Mouse (Mus musculus) forebrain, embryonic 13.5 days (tissue): ENCODE results near the gene Ttc7. TPM values are rescaled to one million over a fixed set of nuclear protein-coding genes. Genes with fewer than 3 reads are reported as not detected.

Experiments used
- ATAC-seq: fragments of 200-750 bp; cut with Nextera tagmentation; 2 replicates; pipeline ENCODE4 v1.8.0; 2017
- H3K27ac ChIP-seq: fragments of 300-500 bp; sonication (generic); 2 replicates; pipeline ENCODE4 v1.5.1; 2015; ENCODE audit warnings: inconsistent platforms, mild to moderate bottlenecking, moderate library complexity
- H3K27me3 ChIP-seq: fragments of 300-500 bp; sonication (generic); 2 replicates; pipeline ENCODE4 v1.6.1; 2015; ENCODE audit warnings: mild to moderate bottlenecking, inconsistent platforms
- H3K36me3 ChIP-seq: fragments of 300-500 bp; sonication (generic); 2 replicates; pipeline ENCODE4 v1.6.1; 2015; ENCODE audit warnings: mild to moderate bottlenecking, inconsistent platforms; ENCODE audit not compliant: poor library complexity, severe bottlenecking
- H3K4me1 ChIP-seq: fragments of 300-500 bp; sonication (generic); 2 replicates; pipeline ENCODE4 v1.6.1; 2015; ENCODE audit warnings: inconsistent platforms
- H3K4me2 ChIP-seq: fragments of 300-500 bp; sonication (generic); 2 replicates; pipeline ENCODE4 v1.6.1; 2015; ENCODE audit warnings: inconsistent platforms, mild to moderate bottlenecking, moderate library complexity
- H3K4me3 ChIP-seq: fragments of 300-500 bp; sonication (generic); 2 replicates; pipeline ENCODE4 v1.5.1; 2015; ENCODE audit warnings: mild to moderate bottlenecking, inconsistent platforms
- H3K9ac ChIP-seq: fragments of 300-500 bp; sonication (generic); 2 replicates; pipeline ENCODE4 v1.6.1; 2015; ENCODE audit warnings: mild to moderate bottlenecking, inconsistent platforms
- H3K9me3 ChIP-seq: fragments of 300-500 bp; sonication (generic); replicated peaks from 2 replicates; pipeline ENCODE4 v1.6.1; 2016; ENCODE audit warnings: inconsistent platforms
- WGBS: fragments of 180-500 bp; shearing (Covaris S2); methylation state at CpG from one replicate; pipeline ENCODE4 v1.1.7; 2015; 5-methylcytosine and 5-hydroxymethylcytosine counted together
- polyA plus RNA-seq: library from polyadenylated mRNA; unstranded; fragments of >200 nt; fragmentation: Nextera tagmentation; extraction: Ambion mirVana; gene quantifications from 2 replicates; pipeline ENCODE4 v1.2.1, GENCODE M21; 2015

Ttc7 gene
- polyA plus RNA-seq, 1 experiment from 2014 or later, result 5.1 TPM

GRCm38 (mm10) chr17:87321673-87322072, 39.0 kb downstream of the Ttc7 start:
- WGBS, result 100% methylated on average over 1 of the region's 1 CpGs
- Histone ChIP-seq H3K4me2 (no peak overlapping the region), H3K4me3 (no peak overlapping the region), H3K27ac (no peak overlapping the region), H3K9ac (no peak overlapping the region), H3K9me3 (no peaks in the 10 kb centered on the region), H3K27me3 (no peaks in the 10 kb centered on the region), H3K4me1 (peaks cover 8% of the 10 kb centered on the region), H3K36me3 (no peaks in the 10 kb centered on the region; the same call in 1 of the 2 replicates)
- no peak for ATAC-seq

GRCm38 (mm10) chr17:87323215-87323614, 40.5 kb downstream of the Ttc7 start:
- no peaks in the 10 kb centered on the region; the same call in 1 of the 2 replicates for H3K36me3 ChIP-seq
- WGBS, result 93% methylated on average over 9 of the region's 9 CpGs
- H3K9ac ChIP-seq, result no peak overlapping the region
- H3K27ac ChIP-seq, result no peak overlapping the region
- H3K4me1 ChIP-seq, result peaks cover 19% of the 10 kb centered on the region
- H3K4me2 ChIP-seq, result no peak overlapping the region
- H3K27me3 ChIP-seq, result no peaks in the 10 kb centered on the region
- no peak for ATAC-seq
- H3K4me3 ChIP-seq, result no peak overlapping the region
- no peaks in the 10 kb centered on the region for H3K9me3 ChIP-seq

- no peaks in the 10 kb centered on the region; the same call in 1 of the 2 replicates for H3K36me3 ChIP-seq
- no peak for ATAC-seq
- H3K9me3 ChIP-seq, result no peaks in the 10 kb centered on the region
- H3K4me2 ChIP-seq, result no peak overlapping the region
- H3K27me3 ChIP-seq, result no peaks in the 10 kb centered on the region
- WGBS, result 71% methylated on average over 15 of the region's 15 CpGs
- no peak overlapping the region for H3K27ac ChIP-seq
- no peak overlapping the region for H3K9ac ChIP-seq
- H3K4me3 ChIP-seq, result no peak overlapping the region
- H3K4me1 ChIP-seq, result peaks cover 30% of the 10 kb centered on the region
These were observed 42.8 kb downstream of the Ttc7 start for GRCm38 (mm10) chr17:87325501-87325900.

GRCm38 (mm10) chr17:87326987-87327386, 44.3 kb downstream of the Ttc7 start:
- Histone ChIP-seq H3K4me3 (no peak overlapping the region), H3K27ac (peak overlapping the region; percentile 57), H3K9me3 (no peaks in the 10 kb centered on the region), H3K4me2 (0 out of 2 replicates have a peak overlapping the region, but pooled peaks have one; percentile 4), H3K27me3 (no peaks in the 10 kb centered on the region), H3K36me3 (no peaks in the 10 kb centered on the region; the same call in 1 of the 2 replicates), H3K4me1 (peaks cover 45% of the 10 kb centered on the region), H3K9ac (0 out of 2 replicates have a peak overlapping the region, but pooled peaks have one; percentile 28)
- peak; percentile 46; the same call in 1 of the 2 replicates for ATAC-seq
- WGBS, result 8% methylated on average over 6 of the region's 6 CpGs

GRCm38 (mm10) chr17:87327645-87328044, 45.0 kb downstream of the Ttc7 start:
- Histone ChIP-seq H3K27me3 (no peaks in the 10 kb centered on the region), H3K9ac (no peak overlapping the region), H3K4me1 (peaks cover 51% of the 10 kb centered on the region), H3K36me3 (no peaks in the 10 kb centered on the region), H3K4me3 (no peak overlapping the region), H3K4me2 (no peak overlapping the region), H3K27ac (peak overlapping the region; percentile 57), H3K9me3 (no peaks in the 10 kb centered on the region)
- WGBS, result 75% methylated on average over 8 of the region's 8 CpGs
- no peak for ATAC-seq

- Histone ChIP-seq H3K9me3 (no peaks in the 10 kb centered on the region), H3K36me3 (no peaks in the 10 kb centered on the region), H3K4me1 (peaks cover 52% of the 10 kb centered on the region), H3K4me2 (no peak overlapping the region), H3K9ac (no peak overlapping the region), H3K27ac (no peak overlapping the region), H3K4me3 (no peak overlapping the region), H3K27me3 (no peaks in the 10 kb centered on the region)
- WGBS, result 62% methylated on average over 7 of the region's 9 CpGs
- ATAC-seq, result no peak
These were observed 45.6 kb downstream of the Ttc7 start for GRCm38 (mm10) chr17:87328177-87328768.

- H3K4me1 ChIP-seq, result peaks cover 52% of the 10 kb centered on the region
- WGBS, result 87% methylated on average over 18 of the region's 18 CpGs
- no peak overlapping the region for H3K27ac ChIP-seq
- no peaks in the 10 kb centered on the region for H3K9me3 ChIP-seq
- ATAC-seq, result no peak
- H3K4me3 ChIP-seq, result no peak overlapping the region
- no peaks in the 10 kb centered on the region for H3K27me3 ChIP-seq
- H3K9ac ChIP-seq, result no peak overlapping the region
- no peaks in the 10 kb centered on the region for H3K36me3 ChIP-seq
- no peak overlapping the region for H3K4me2 ChIP-seq
These were observed 46.5 kb downstream of the Ttc7 start for GRCm38 (mm10) chr17:87329144-87329700.

- Histone ChIP-seq H3K36me3 (no peaks in the 10 kb centered on the region), H3K9me3 (no peaks in the 10 kb centered on the region), H3K27me3 (no peaks in the 10 kb centered on the region), H3K4me2 (peak overlapping the region; percentile 44), H3K4me1 (peaks cover 52% of the 10 kb centered on the region), H3K27ac (peak overlapping the region; percentile 81), H3K4me3 (no peak overlapping the region), H3K9ac (peak overlapping the region; percentile 17)
- WGBS, result 30% methylated on average over 22 of the region's 22 CpGs
- peak; percentile 22; the same call in 1 of the 2 replicates for ATAC-seq
These were observed 47.7 kb downstream of the Ttc7 start for GRCm38 (mm10) chr17:87330250-87330920.

- no peaks in the 10 kb centered on the region for H3K36me3 ChIP-seq
- no peaks in the 10 kb centered on the region for H3K9me3 ChIP-seq
- ATAC-seq, result peak; percentile 59
- WGBS, result 3% methylated on average over 11 of the region's 11 CpGs
- H3K4me2 ChIP-seq, result peak overlapping the region; percentile 44
- H3K4me1 ChIP-seq, result peaks cover 51% of the 10 kb centered on the region
- H3K4me3 ChIP-seq, result no peak overlapping the region
- peak overlapping the region; percentile 17; the same call in 1 of the 2 replicates for H3K9ac ChIP-seq
- H3K27me3 ChIP-seq, result no peaks in the 10 kb centered on the region
- H3K27ac ChIP-seq, result peak overlapping the region; percentile 81
These were observed 48.2 kb downstream of the Ttc7 start for GRCm38 (mm10) chr17:87330921-87331291.

- peak overlapping the region; percentile 44 for H3K4me2 ChIP-seq
- WGBS, result 41% methylated on average over 11 of the region's 11 CpGs
- no peaks in the 10 kb centered on the region for H3K9me3 ChIP-seq
- H3K36me3 ChIP-seq, result no peaks in the 10 kb centered on the region
- H3K4me3 ChIP-seq, result no peak overlapping the region
- H3K27ac ChIP-seq, result peak overlapping the region; percentile 73
- ATAC-seq, result peak; percentile 53; the same call in 1 of the 2 replicates
- no peak overlapping the region for H3K9ac ChIP-seq
- H3K27me3 ChIP-seq, result no peaks in the 10 kb centered on the region
- H3K4me1 ChIP-seq, result peaks cover 45% of the 10 kb centered on the region
These were observed 48.9 kb downstream of the Ttc7 start for GRCm38 (mm10) chr17:87331336-87332141.

- Histone ChIP-seq H3K36me3 (no peaks in the 10 kb centered on the region), H3K9ac (no peak overlapping the region), H3K27ac (peak overlapping the region; percentile 11; the same call in 1 of the 2 replicates), H3K4me3 (no peak overlapping the region), H3K4me2 (0 out of 2 replicates have a peak overlapping the region, but pooled peaks have one; percentile 44), H3K4me1 (peaks cover 37% of the 10 kb centered on the region), H3K9me3 (no peaks in the 10 kb centered on the region), H3K27me3 (no peaks in the 10 kb centered on the region)
- ATAC-seq, result no peak
- 72% methylated on average over 9 of the region's 9 CpGs for WGBS
These were observed 49.6 kb downstream of the Ttc7 start for GRCm38 (mm10) chr17:87332142-87332815.
